Mouse (Mus musculus) lung, adult 2 months (tissue): ENCODE data around the gene Kcnh7.

Experiments
- CTCF ChIP-seq: fragments of 200-500 bp; IDR thresholded peaks from 2 replicates; pipeline ENCODE4 v1.5.1; 2011; ENCODE audit warnings: mild to moderate bottlenecking, low read length, control low read depth; ENCODE audit not compliant: insufficient read depth
- POLR2A ChIP-seq: fragments of 200-500 bp; IDR thresholded peaks from 2 replicates; pipeline ENCODE4 v1.6.1; 2011; ENCODE audit warnings: low read depth, mild to moderate bottlenecking, control low read depth, low read length, borderline replicate concordance; ENCODE audit errors: extremely low read depth

GRCm38 (mm10) chr2:62670301-62670700 lies 513.8 kb downstream of the Kcnh7 start:
- no peak for TF ChIP-seq CTCF
- TF ChIP-seq POLR2A = no peak
